Mouse (Mus musculus): Measurements from ENCODE around the gene Fabp6. TPM values are rescaled to one million over a fixed set of nuclear protein-coding genes. Genes with fewer than 3 reads are reported as not detected.

Gene Fabp6
- polyA plus RNA-seq, 1 experiment from 2014 or later = not detected

GRCm38 (mm10) chr11:43548148-43548547 lies 53.2 kb downstream of the Fabp6 start:
- Histone ChIP-seq H3K4me3 (ENCODE audit: low read depth, low read length) (no peak overlapping the region), H3K27ac (ENCODE audit: low read depth, low read length) (peak overlapping the region; percentile 65), H3K36me3 (ENCODE audit: control insufficient read depth, insufficient read depth, low read length) (no peaks in the 10 kb centered on the region), H3K9ac (ENCODE audit: low read depth, low read length) (0 out of 2 replicates have a peak overlapping the region, but pooled peaks have one; percentile 12), H3K9me3 (ENCODE audit: control insufficient read depth, low read length) (no peaks in the 10 kb centered on the region), H3K4me1 (replicated peaks; ENCODE audit: control insufficient read depth, insufficient read depth, low read length) (peaks cover 38% of the 10 kb centered on the region), H3K4me2 (no peak overlapping the region), H3K27me3 (replicated peaks; ENCODE audit: control insufficient read depth, insufficient read depth, low read length) (no peaks in the 10 kb centered on the region)
- DNase-seq (ENCODE audit: low spot score) (no peak), ATAC-seq (replicated peaks; ENCODE audit: low FRiP score) (no peak)
- WGBS = 42% methylated on average over 7 of the region's 7 CpGs

GRCm38 (mm10) chr11:43546678-43547077 lies 54.7 kb downstream of the Fabp6 start:
- H3K4me1 ChIP-seq (replicated peaks; ENCODE audit: control insufficient read depth, insufficient read depth, low read length) = peaks cover 45% of the 10 kb centered on the region
- H3K27ac ChIP-seq (ENCODE audit: low read depth, low read length) = no peak overlapping the region
- 82% methylated on average over 4 of the region's 4 CpGs for WGBS
- no peak overlapping the region for H3K4me2 ChIP-seq
- no peaks in the 10 kb centered on the region for H3K9me3 ChIP-seq (ENCODE audit: control insufficient read depth, low read length)
- no peak for ATAC-seq (replicated peaks; ENCODE audit: low FRiP score)
- no peak overlapping the region for H3K4me3 ChIP-seq (ENCODE audit: low read depth, low read length)
- H3K27me3 ChIP-seq (replicated peaks; ENCODE audit: control insufficient read depth, insufficient read depth, low read length) = no peaks in the 10 kb centered on the region
- no peak for DNase-seq (ENCODE audit: low spot score)
- no peak overlapping the region for H3K9ac ChIP-seq (ENCODE audit: low read depth, low read length)
- no peaks in the 10 kb centered on the region for H3K36me3 ChIP-seq (ENCODE audit: control insufficient read depth, insufficient read depth, low read length)

Other genes with a start within 250 kb of the Fabp6 start
- 71.2 and 82.3 TPM in 2 replicates for gene Pttg1, start 175.3 kb downstream of the Fabp6 start, polyA plus RNA-seq (2014; fragmentation: Nextera tagmentation; extraction: Ambion mirVana)
- gene Slu7, start 167.8 kb downstream of the Fabp6 start, polyA plus RNA-seq (2014; fragmentation: Nextera tagmentation; extraction: Ambion mirVana) = 43.9 and 48.9 TPM in 2 replicates
- gene C1qtnf2, start 127.3 kb downstream of the Fabp6 start, polyA plus RNA-seq (2014; fragmentation: Nextera tagmentation; extraction: Ambion mirVana) = 0.82 and 1.8 TPM in 2 replicates
- gene Ccnjl, start 72.8 kb downstream of the Fabp6 start, polyA plus RNA-seq (2014; fragmentation: Nextera tagmentation; extraction: Ambion mirVana) = 11.8 and 12.7 TPM in 2 replicates
- gene 4933415A04Rik, start 14.5 kb downstream of the Fabp6 start, polyA plus RNA-seq (2014; fragmentation: Nextera tagmentation; extraction: Ambion mirVana) = 2.1 and 2.7 TPM in 2 replicates
- 26.1 and 30.3 TPM in 2 replicates for gene Pwwp2a, start 80.5 kb upstream of the Fabp6 start, polyA plus RNA-seq (2014; fragmentation: Nextera tagmentation; extraction: Ambion mirVana)
- 75.4 and 76.1 TPM in 2 replicates for gene Ttc1, start 146.5 kb upstream of the Fabp6 start, polyA plus RNA-seq (2014; fragmentation: Nextera tagmentation; extraction: Ambion mirVana)